Mouse (Mus musculus) heart, embryonic 10.5 days (tissue): ENCODE measurements around the gene Apbb1ip. TPM values are rescaled to one million over a fixed set of nuclear protein-coding genes. Genes with fewer than 3 reads are reported as not detected.

Experiments used
- DNase-seq: peaks from one replicate; pipeline ENCODE4 v3.0.0-alpha.2; 2017; ENCODE audit warnings: low spot score
- H3K27ac ChIP-seq: fragments of 300-500 bp; sonication (generic); 2 replicates; pipeline ENCODE4 v1.5.1; 2016; ENCODE audit warnings: mild to moderate bottlenecking
- H3K27me3 ChIP-seq: fragments of 300-500 bp; sonication (generic); 2 replicates; pipeline ENCODE4 v1.6.1; 2016; ENCODE audit warnings: mild to moderate bottlenecking; ENCODE audit not compliant: poor library complexity, insufficient read depth, severe bottlenecking
- H3K36me3 ChIP-seq: fragments of 300-500 bp; sonication (generic); 2 replicates; pipeline ENCODE4 v1.6.1; 2016; ENCODE audit warnings: mild to moderate bottlenecking, moderate library complexity
- H3K4me1 ChIP-seq: fragments of 300-500 bp; sonication (generic); 2 replicates; pipeline ENCODE4 v1.6.1; 2016; ENCODE audit warnings: mild to moderate bottlenecking
- H3K4me3 ChIP-seq: fragments of 300-500 bp; sonication (generic); 2 replicates; pipeline ENCODE4 v1.5.1; 2016; ENCODE audit warnings: mild to moderate bottlenecking, moderate library complexity
- H3K9me3 ChIP-seq: fragments of 300-500 bp; sonication (generic); 2 replicates; pipeline ENCODE4 v1.6.1; 2016; ENCODE audit warnings: mild to moderate bottlenecking, moderate library complexity
- WGBS: fragments of 180-500 bp; shearing (Covaris S2); methylation state at CpG from one replicate; pipeline ENCODE4 v1.1.7; 2016; 5-methylcytosine and 5-hydroxymethylcytosine counted together
- polyA plus RNA-seq: library from polyadenylated mRNA; unstranded; fragments of >200 nt; fragmentation: Nextera tagmentation; extraction: Ambion mirVana; gene quantifications from 2 replicates; pipeline ENCODE4 v1.2.1, GENCODE M21; 2016

Gene Apbb1ip
- polyA plus RNA-seq: 0.77 and 0.89 TPM in 2 replicates

GRCm38 (mm10) chr2:22773549-22774180, at the start of gene Apbb1ip:
Gene Apbb1ip (plus strand): TSS chr2:22774094.
- WGBS: 34% methylated on average over 9 of the region's 9 CpGs
- DNase-seq: no peak
- Histone ChIP-seq H3K27ac (peak within 1 kb of the TSS; percentile 73), H3K9me3 (no peaks in the 10 kb centered on the region), H3K36me3 (no peaks in the 10 kb centered on the region), H3K4me1 (peaks cover 8% of the 10 kb centered on the region), H3K4me3 (peak within 1 kb of the TSS; percentile 63), H3K27me3 (peaks cover 13% of the 10 kb centered on the region)

GRCm38 (mm10) chr2:22727113-22727512, 46.8 kb upstream of the Apbb1ip start:
- WGBS: 84% methylated on average over 1 of the region's 1 CpGs
- DNase-seq: no peak
- Histone ChIP-seq H3K27ac (no peak overlapping the region), H3K27me3 (no peaks in the 10 kb centered on the region), H3K9me3 (no peaks in the 10 kb centered on the region), H3K4me1 (no peaks in the 10 kb centered on the region), H3K4me3 (no peak overlapping the region), H3K36me3 (no peaks in the 10 kb centered on the region)

- WGBS: 65% methylated on average over 2 of the region's 2 CpGs
- H3K9me3 ChIP-seq: no peaks in the 10 kb centered on the region
- no peaks in the 10 kb centered on the region for H3K4me1 ChIP-seq
- H3K27ac ChIP-seq: no peak overlapping the region
- H3K27me3 ChIP-seq: no peaks in the 10 kb centered on the region
- no peak for DNase-seq
- no peaks in the 10 kb centered on the region for H3K36me3 ChIP-seq
- H3K4me3 ChIP-seq: no peak overlapping the region
Measured at GRCm38 (mm10) chr2:22736134-22736533, 37.8 kb upstream of the Apbb1ip start.

- Histone ChIP-seq H3K9me3 (no peaks in the 10 kb centered on the region), H3K36me3 (no peaks in the 10 kb centered on the region), H3K4me3 (no peak overlapping the region), H3K27me3 (no peaks in the 10 kb centered on the region), H3K4me1 (no peaks in the 10 kb centered on the region), H3K27ac (no peak overlapping the region)
- 64% methylated on average over 1 of the region's 1 CpGs for WGBS
- no peak for DNase-seq
Measured at GRCm38 (mm10) chr2:22739369-22739768, 34.5 kb upstream of the Apbb1ip start.

GRCm38 (mm10) chr2:22740441-22740840, 33.5 kb upstream of the Apbb1ip start:
- DNase-seq: no peak
- 64% methylated on average over 1 of the region's 1 CpGs for whole genome bisulfite sequencing
- no peaks in the 10 kb centered on the region for H3K36me3 ChIP-seq
- H3K4me1 ChIP-seq: no peaks in the 10 kb centered on the region
- no peak overlapping the region for H3K27ac ChIP-seq
- no peaks in the 10 kb centered on the region for H3K9me3 ChIP-seq
- H3K4me3 ChIP-seq: no peak overlapping the region
- 0 out of 2 replicates have a peak, but pooled peaks cover under 1% of the 10 kb centered on the region for H3K27me3 ChIP-seq

- H3K4me3 ChIP-seq: no peak overlapping the region
- no peak overlapping the region for H3K27ac ChIP-seq
- H3K9me3 ChIP-seq: no peaks in the 10 kb centered on the region
- DNase-seq: no peak
- no peaks in the 10 kb centered on the region for H3K36me3 ChIP-seq
- WGBS: 71% methylated on average over 3 of the region's 3 CpGs
- H3K27me3 ChIP-seq: 0 out of 2 replicates have a peak, but pooled peaks cover 8% of the 10 kb centered on the region
- no peaks in the 10 kb centered on the region for H3K4me1 ChIP-seq
Measured at GRCm38 (mm10) chr2:22741222-22741621, 32.7 kb upstream of the Apbb1ip start.

- under 1% methylated on average over 17 of the region's 38 CpGs for WGBS
- no peaks in the 10 kb centered on the region for H3K4me1 ChIP-seq
- H3K27ac ChIP-seq: no peak overlapping the region
- peak; percentile 81 for DNase-seq
- H3K9me3 ChIP-seq: no peaks in the 10 kb centered on the region
- H3K27me3 ChIP-seq: 0 out of 2 replicates have a peak, but pooled peaks cover 8% of the 10 kb centered on the region
- no peak overlapping the region for H3K4me3 ChIP-seq
- H3K36me3 ChIP-seq: no peaks in the 10 kb centered on the region
Measured at GRCm38 (mm10) chr2:22744121-22744761, 29.7 kb upstream of the Apbb1ip start.

- Histone ChIP-seq H3K27ac (no peak overlapping the region), H3K9me3 (no peaks in the 10 kb centered on the region), H3K4me1 (no peaks in the 10 kb centered on the region), H3K4me3 (no peak overlapping the region), H3K27me3 (0 out of 2 replicates have a peak, but pooled peaks cover 8% of the 10 kb centered on the region), H3K36me3 (no peaks in the 10 kb centered on the region)
- under 1% methylated on average over 18 of the region's 19 CpGs for WGBS
- no peak for DNase-seq
Measured at GRCm38 (mm10) chr2:22744876-22745275, 29.0 kb upstream of the Apbb1ip start.

- no peak overlapping the region for H3K4me3 ChIP-seq
- no peak overlapping the region for H3K27ac ChIP-seq
- H3K36me3 ChIP-seq: no peaks in the 10 kb centered on the region
- H3K9me3 ChIP-seq: no peaks in the 10 kb centered on the region
- H3K27me3 ChIP-seq: 0 out of 2 replicates have a peak, but pooled peaks cover 8% of the 10 kb centered on the region
- DNase-seq: no peak
- no peaks in the 10 kb centered on the region for H3K4me1 ChIP-seq
Measured at GRCm38 (mm10) chr2:22746785-22747184, 27.1 kb upstream of the Apbb1ip start.

- no peaks in the 10 kb centered on the region for H3K9me3 ChIP-seq
- H3K36me3 ChIP-seq: no peaks in the 10 kb centered on the region
- no peak for DNase-seq
- H3K4me1 ChIP-seq: no peaks in the 10 kb centered on the region
- no peak overlapping the region for H3K27ac ChIP-seq
- 0 out of 2 replicates have a peak, but pooled peaks cover 8% of the 10 kb centered on the region for H3K27me3 ChIP-seq
- H3K4me3 ChIP-seq: no peak overlapping the region
Measured at GRCm38 (mm10) chr2:22747941-22748340, 26.0 kb upstream of the Apbb1ip start.

- H3K4me1 ChIP-seq: no peaks in the 10 kb centered on the region
- H3K4me3 ChIP-seq: no peak overlapping the region
- 74% methylated on average over 3 of the region's 3 CpGs for WGBS
- no peaks in the 10 kb centered on the region for H3K36me3 ChIP-seq
- H3K9me3 ChIP-seq: no peaks in the 10 kb centered on the region
- H3K27ac ChIP-seq: no peak overlapping the region
- no peak for DNase-seq
- 0 out of 2 replicates have a peak, but pooled peaks cover 8% of the 10 kb centered on the region for H3K27me3 ChIP-seq
Measured at GRCm38 (mm10) chr2:22749761-22750160, 24.1 kb upstream of the Apbb1ip start.

- H3K36me3 ChIP-seq: no peaks in the 10 kb centered on the region
- H3K27me3 ChIP-seq: no peaks in the 10 kb centered on the region
- H3K4me3 ChIP-seq: no peak overlapping the region
- no peak for DNase-seq
- H3K27ac ChIP-seq: no peak overlapping the region
- no peaks in the 10 kb centered on the region for H3K9me3 ChIP-seq
- no peaks in the 10 kb centered on the region for H3K4me1 ChIP-seq
- WGBS: 72% methylated on average over 4 of the region's 4 CpGs
Measured at GRCm38 (mm10) chr2:22752492-22752891, 21.4 kb upstream of the Apbb1ip start.

GRCm38 (mm10) chr2:22753461-22754075, 20.3 kb upstream of the Apbb1ip start:
- DNase-seq: no peak
- Histone ChIP-seq H3K27ac (no peak overlapping the region), H3K36me3 (no peaks in the 10 kb centered on the region), H3K9me3 (no peaks in the 10 kb centered on the region), H3K4me1 (no peaks in the 10 kb centered on the region), H3K4me3 (no peak overlapping the region), H3K27me3 (no peaks in the 10 kb centered on the region)
- whole genome bisulfite sequencing: 80% methylated on average over 2 of the region's 2 CpGs
